Mouse (Mus musculus) ES-Bruce4 (cell line): Measurements from ENCODE around the gene Mrpl55.

ENCODE experiments used
- CTCF ChIP-seq: IDR thresholded peaks from one replicate; pipeline ENCODE4 v1.8.1; 2011; ENCODE audit warnings: low read depth, low read length
- EP300 ChIP-seq: IDR thresholded peaks from 2 replicates; pipeline ENCODE4 v1.6.1; 2011; ENCODE audit warnings: low read depth, low read length; ENCODE audit not compliant: insufficient read depth

GRCm38 (mm10) chr11:59183821-59184220 lies 18.5 kb upstream of the Mrpl55 start:
- peak; percentile 73 for TF ChIP-seq CTCF
- TF ChIP-seq EP300, result no peak
